Mouse (Mus musculus) lung, embryonic 16.5 days (tissue): Measurements from ENCODE around the gene Dusp15. TPM values are rescaled to one million over a fixed set of nuclear protein-coding genes. Genes with fewer than 3 reads are reported as not detected.

Experiments used
- ATAC-seq: fragments of 200-750 bp; cut with Nextera tagmentation; 2 replicates; pipeline ENCODE4 v1.8.0; 2017; ENCODE audit warnings: low read depth, mild to moderate bottlenecking, moderate library complexity
- H3K27ac ChIP-seq: fragments of 300-500 bp; sonication (generic); 2 replicates; pipeline ENCODE4 v1.5.1; 2014; ENCODE audit warnings: mild to moderate bottlenecking, control low read depth, low read length
- H3K27me3 ChIP-seq: fragments of 300-500 bp; sonication (generic); 2 replicates; pipeline ENCODE4 v1.6.1; 2014; ENCODE audit warnings: low read depth, low read length, mixed read lengths; ENCODE audit not compliant: control insufficient read depth, insufficient read depth
- H3K36me3 ChIP-seq: fragments of 300-500 bp; sonication (generic); 2 replicates; pipeline ENCODE4 v1.6.1; 2014; ENCODE audit warnings: low read length; ENCODE audit not compliant: control insufficient read depth, insufficient read depth
- H3K4me1 ChIP-seq: fragments of 300-500 bp; sonication (generic); replicated peaks from 2 replicates; pipeline ENCODE4 v1.6.1; 2014; ENCODE audit warnings: low read length, mixed read lengths; ENCODE audit not compliant: control insufficient read depth, insufficient read depth
- H3K4me2 ChIP-seq: fragments of 300-500 bp; sonication (generic); 2 replicates; pipeline ENCODE4 v1.6.1; 2014; ENCODE audit warnings: low read depth, low read length, control low read depth
- H3K4me3 ChIP-seq: fragments of 300-500 bp; sonication (generic); 2 replicates; pipeline ENCODE4 v1.5.1; 2014; ENCODE audit warnings: mild to moderate bottlenecking, low read length, control low read depth
- H3K9ac ChIP-seq: fragments of 300-500 bp; sonication (generic); 2 replicates; pipeline ENCODE4 v1.6.1; 2014; ENCODE audit warnings: low read length, control low read depth
- H3K9me3 ChIP-seq: fragments of 300-500 bp; sonication (generic); 2 replicates; pipeline ENCODE4 v1.6.1; 2016; ENCODE audit warnings: low read length; ENCODE audit not compliant: control insufficient read depth
- WGBS: fragments of 180-500 bp; shearing (Covaris S2); extraction: QIAGEN DNeasy Blood & Tissue Kit; methylation state at CpG from one replicate; pipeline ENCODE4 v1.1.7; 2014; 5-methylcytosine and 5-hydroxymethylcytosine counted together
- polyA plus RNA-seq: library from polyadenylated mRNA; unstranded; fragments of >200 nt; fragmentation: Nextera tagmentation; extraction: Ambion mirVana; gene quantifications from 2 replicates; pipeline ENCODE4 v1.2.1, GENCODE M21; 2015

Gene Dusp15
- polyA plus RNA-seq, 1 experiment from 2014 or later, result not detected

DNA sequence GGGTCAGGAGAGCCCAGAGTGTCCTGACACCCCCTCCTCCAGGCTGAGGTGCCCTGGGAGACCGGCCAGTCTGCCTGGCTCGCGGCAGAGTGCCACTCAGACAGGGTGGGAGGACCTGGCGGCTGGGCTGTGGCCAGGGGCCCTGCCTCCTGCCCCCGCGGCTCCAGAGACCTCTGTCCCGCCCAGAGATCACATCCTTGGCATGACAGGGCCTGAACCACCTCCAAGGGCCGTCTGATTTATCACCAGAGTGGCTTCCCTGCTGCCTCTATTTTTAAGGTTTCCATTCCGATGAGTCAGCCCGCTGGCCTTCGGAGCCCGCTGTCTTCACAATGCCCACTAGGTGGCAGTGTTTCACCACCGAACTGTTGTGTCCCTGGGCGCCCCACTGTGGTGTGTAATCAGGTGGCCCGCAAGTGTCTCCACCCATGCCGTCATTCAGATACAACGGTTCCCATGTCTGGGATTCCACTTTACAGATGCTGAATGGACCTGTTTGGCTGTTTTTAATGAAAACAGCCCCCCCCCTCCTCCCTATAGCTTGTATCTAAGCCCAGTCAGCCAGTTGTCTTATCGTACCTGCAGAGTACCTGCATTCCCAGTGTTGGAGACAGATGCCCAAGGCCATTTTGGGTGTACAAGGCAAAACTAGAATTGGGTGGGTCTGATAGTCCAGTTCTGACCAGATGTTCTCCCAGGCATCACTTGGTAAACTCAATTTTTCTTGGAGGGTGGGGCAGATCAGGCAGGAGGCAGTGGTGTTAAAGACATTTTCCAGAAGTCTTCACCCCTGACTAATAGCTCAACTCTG, 37.0 kb downstream of the Dusp15 start:
- no peak overlapping the region for H3K4me3 ChIP-seq
- no peaks in the 10 kb centered on the region; the same call in 1 of the 2 replicates for H3K4me1 ChIP-seq
- H3K9ac ChIP-seq, result no peak overlapping the region
- H3K27ac ChIP-seq, result no peak overlapping the region
- H3K9me3 ChIP-seq, result no peaks in the 10 kb centered on the region
- 3% methylated on average over 18 of the region's 18 CpGs for WGBS
- H3K27me3 ChIP-seq, result peaks cover 34% of the 10 kb centered on the region
- H3K36me3 ChIP-seq, result no peaks in the 10 kb centered on the region
- peak overlapping the region; percentile 33; the same call in 1 of the 2 replicates for H3K4me2 ChIP-seq
- ATAC-seq, result peak; percentile 68

DNA sequence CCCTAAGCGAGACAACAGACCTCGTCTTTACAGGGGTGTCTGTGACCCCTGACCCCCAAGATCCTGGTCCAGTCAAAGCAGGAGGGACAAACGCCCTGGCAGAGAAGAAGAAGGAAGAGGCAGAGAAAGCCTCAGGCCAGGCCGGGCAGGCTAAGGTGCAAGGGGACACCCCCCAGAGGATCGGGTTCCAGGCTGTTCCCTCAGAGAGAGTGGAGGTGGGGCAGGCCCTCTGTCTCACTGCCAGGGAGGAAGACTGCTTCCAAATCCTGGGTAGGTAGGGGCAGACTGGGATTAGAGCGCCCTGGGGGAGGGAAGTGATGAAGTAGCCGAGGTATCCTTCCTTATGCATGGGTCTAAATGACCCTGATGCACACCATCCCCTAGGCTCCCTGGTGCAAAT, 38.0 kb downstream of the Dusp15 start:
- H3K27ac ChIP-seq, result no peak overlapping the region
- H3K4me2 ChIP-seq, result no peak overlapping the region
- no peak for ATAC-seq
- no peak overlapping the region for H3K4me3 ChIP-seq
- H3K36me3 ChIP-seq, result no peaks in the 10 kb centered on the region
- H3K9me3 ChIP-seq, result no peaks in the 10 kb centered on the region
- no peak overlapping the region for H3K9ac ChIP-seq
- 25% methylated on average over 7 of the region's 7 CpGs for WGBS
- no peaks in the 10 kb centered on the region; the same call in 1 of the 2 replicates for H3K4me1 ChIP-seq
- peaks cover 34% of the 10 kb centered on the region for H3K27me3 ChIP-seq

DNA sequence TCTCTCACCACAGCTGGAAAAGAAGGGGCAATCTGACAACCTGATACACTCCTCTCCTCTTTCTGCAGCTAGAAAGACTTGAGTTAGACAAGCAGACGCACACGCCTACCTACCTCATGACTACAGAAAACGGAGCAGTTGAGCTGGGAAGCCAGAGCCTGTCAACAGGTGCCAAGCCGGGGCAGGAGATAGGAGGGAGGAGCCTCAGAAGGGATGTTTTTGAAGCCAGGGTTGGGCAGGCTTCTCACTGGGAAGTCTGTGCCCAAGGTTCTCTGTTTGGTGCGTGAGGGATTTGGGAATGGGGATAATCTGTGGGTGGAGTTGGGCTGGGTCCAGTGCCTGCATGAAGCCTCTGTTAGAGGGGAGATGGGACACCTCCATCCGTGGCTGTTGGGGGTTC, 40.1 kb downstream of the Dusp15 start:
- H3K4me3 ChIP-seq, result no peak overlapping the region
- H3K4me1 ChIP-seq, result peaks cover 9% of the 10 kb centered on the region
- H3K27me3 ChIP-seq, result peaks cover 28% of the 10 kb centered on the region
- H3K9me3 ChIP-seq, result no peaks in the 10 kb centered on the region
- WGBS, result 26% methylated on average over 6 of the region's 6 CpGs
- ATAC-seq, result no peak
- H3K36me3 ChIP-seq, result no peaks in the 10 kb centered on the region
- H3K4me2 ChIP-seq, result no peak overlapping the region
- no peak overlapping the region for H3K9ac ChIP-seq
- no peak overlapping the region for H3K27ac ChIP-seq

DNA sequence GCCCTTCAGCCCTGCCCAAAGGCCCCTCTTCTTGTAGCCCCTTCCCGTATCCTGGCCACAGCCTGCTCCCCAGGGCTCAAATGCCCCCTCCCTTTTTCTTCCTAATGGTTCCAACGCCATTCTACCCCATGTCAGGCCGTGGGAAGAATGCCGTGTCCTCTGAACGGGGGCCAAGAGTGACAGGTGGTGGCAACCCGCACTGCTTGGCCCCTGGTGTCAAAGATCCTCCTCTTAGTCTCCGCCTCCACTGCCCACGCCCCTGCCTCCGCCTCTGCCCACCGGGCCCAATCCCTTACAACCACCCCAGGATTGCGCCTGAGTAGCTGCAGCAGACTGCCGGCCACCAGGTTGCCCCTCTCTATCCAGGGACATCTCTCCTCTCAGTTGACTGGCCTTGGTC, 40.5 kb downstream of the Dusp15 start, which contains the start of gene Mylk2:
Gene Mylk2 (plus strand): TSS at position 322 of the 400 bp plus-strand sequence.
- no peak within 1 kb of the TSS for H3K9ac ChIP-seq
- H3K27me3 ChIP-seq, result peaks cover 28% of the 10 kb centered on the region
- H3K36me3 ChIP-seq, result no peaks in the 10 kb centered on the region
- no peak within 1 kb of the TSS for H3K27ac ChIP-seq
- no peak within 1 kb of the TSS for H3K4me2 ChIP-seq
- no peaks in the 10 kb centered on the region for H3K9me3 ChIP-seq
- H3K4me1 ChIP-seq, result peaks cover 10% of the 10 kb centered on the region
- ATAC-seq, result no peak
- no peak within 1 kb of the TSS for H3K4me3 ChIP-seq
- WGBS, result 18% methylated on average over 12 of the region's 12 CpGs

DNA sequence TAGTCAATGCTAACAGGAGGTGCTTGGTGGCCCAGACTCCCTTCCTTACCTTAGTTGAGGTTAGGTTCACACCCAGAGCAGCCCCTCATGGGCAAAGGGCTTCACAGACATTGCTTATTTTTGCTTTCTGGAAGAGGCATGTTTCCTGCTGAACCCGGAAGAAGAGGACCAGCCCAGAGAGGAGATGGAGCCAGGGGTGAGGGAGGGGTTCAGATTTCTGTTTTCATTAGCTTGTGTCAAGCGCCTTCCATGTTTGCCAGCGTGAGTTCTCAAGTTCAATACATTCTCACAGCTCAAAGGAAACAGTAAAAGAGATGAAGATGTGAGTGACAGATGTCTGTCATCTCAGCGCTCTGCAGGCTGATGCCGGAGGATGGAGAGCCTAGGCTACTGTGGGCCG, 41.6 kb downstream of the Dusp15 start:
- WGBS, result 62% methylated on average over 6 of the region's 6 CpGs
- Histone ChIP-seq H3K36me3 (no peaks in the 10 kb centered on the region), H3K4me2 (no peak overlapping the region), H3K9me3 (no peaks in the 10 kb centered on the region), H3K27me3 (peaks cover 28% of the 10 kb centered on the region), H3K27ac (no peak overlapping the region), H3K4me3 (no peak overlapping the region), H3K4me1 (peaks cover 16% of the 10 kb centered on the region), H3K9ac (no peak overlapping the region)
- no peak for ATAC-seq

DNA sequence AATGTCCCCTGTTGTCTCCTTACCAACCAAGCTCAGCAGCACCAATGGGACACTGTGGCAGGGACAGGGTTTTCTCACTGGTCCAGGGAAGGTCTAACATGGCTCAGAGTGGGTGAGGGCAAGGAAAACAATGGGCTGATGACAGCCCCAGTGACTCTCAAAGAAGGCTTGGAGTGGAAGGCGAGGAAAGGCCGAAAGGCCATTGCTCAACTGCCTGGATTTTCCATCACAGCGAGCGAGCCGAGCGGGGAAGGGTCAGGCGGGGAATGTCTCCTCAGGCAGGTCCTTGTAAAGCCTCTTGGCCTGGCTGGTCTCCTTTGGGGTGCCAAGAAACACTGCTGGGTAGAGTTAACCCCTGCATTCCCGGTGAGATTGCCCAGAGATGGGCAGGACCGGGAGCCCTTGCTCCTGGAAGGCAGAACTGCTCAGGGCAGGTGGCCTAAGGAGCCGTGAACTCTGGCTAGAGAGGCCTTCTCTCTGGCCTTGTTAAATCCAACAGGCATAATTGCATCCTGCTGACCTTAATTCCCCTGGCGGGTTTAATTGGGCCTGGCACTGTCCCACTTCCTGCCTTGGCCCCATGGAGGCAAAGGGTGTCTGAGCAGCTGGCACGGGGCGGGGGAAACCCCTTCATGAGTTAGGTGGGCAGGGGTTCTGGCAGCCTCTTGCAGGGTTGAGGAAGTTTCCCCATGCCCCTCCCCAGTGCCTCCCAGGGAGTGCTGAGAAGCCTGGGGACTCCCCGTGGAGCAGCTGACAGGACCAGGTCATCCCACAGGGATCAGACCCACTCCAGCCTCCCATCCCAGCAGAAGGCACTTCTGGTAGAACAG, 44.2 kb downstream of the Dusp15 start:
- H3K27ac ChIP-seq, result no peak overlapping the region
- no peaks in the 10 kb centered on the region for H3K36me3 ChIP-seq
- no peaks in the 10 kb centered on the region for H3K9me3 ChIP-seq
- H3K4me3 ChIP-seq, result no peak overlapping the region
- peaks cover 13% of the 10 kb centered on the region for H3K27me3 ChIP-seq
- H3K9ac ChIP-seq, result no peak overlapping the region
- WGBS, result 45% methylated on average over 14 of the region's 14 CpGs
- peaks cover 16% of the 10 kb centered on the region for H3K4me1 ChIP-seq
- no peak for ATAC-seq
- no peak overlapping the region for H3K4me2 ChIP-seq

DNA sequence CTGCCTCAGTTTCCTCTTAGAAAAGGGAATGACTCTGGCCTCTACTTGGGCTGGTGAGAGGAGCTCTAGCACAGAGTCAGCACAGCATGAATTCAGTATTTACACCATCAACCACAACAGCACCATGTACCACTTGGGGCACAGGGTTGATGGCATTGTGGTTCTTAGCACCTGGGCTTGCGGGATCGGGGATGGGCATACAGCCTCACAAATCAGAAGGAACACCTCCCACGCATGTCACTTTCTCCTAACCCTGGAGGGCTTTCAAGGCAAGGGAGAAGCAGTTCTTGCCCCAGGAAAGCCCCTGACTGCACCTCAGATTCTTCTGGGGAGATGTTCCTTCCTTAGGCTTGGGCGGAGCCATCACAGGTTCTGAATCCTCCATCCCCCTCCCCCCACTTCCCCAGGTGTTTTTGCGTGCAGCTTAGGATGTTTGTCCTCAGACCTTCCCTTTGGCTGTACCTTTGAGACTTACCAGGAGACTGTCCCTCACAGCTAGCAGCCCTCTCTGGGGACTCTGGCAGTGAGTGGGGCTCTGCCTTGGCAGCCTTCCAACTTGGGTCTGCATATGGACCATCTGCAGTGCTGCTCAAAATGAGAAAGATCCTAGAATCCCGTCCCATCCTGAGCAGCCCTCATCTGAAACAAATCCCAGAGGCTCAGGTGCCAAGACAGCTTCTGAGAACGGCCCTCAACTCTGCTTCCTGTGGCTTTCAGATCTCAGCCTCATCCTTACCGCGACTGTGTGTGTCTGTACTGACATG, 45.0 kb downstream of the Dusp15 start:
- Histone ChIP-seq H3K27me3 (peaks cover 5% of the 10 kb centered on the region; the same call in 1 of the 2 replicates), H3K9ac (no peak overlapping the region), H3K4me1 (peaks cover 16% of the 10 kb centered on the region), H3K9me3 (no peaks in the 10 kb centered on the region), H3K4me2 (no peak overlapping the region), H3K27ac (no peak overlapping the region), H3K4me3 (no peak overlapping the region), H3K36me3 (no peaks in the 10 kb centered on the region)
- 46% methylated on average over 9 of the region's 9 CpGs for WGBS
- peak; percentile 29; the same call in 1 of the 2 replicates for ATAC-seq

DNA sequence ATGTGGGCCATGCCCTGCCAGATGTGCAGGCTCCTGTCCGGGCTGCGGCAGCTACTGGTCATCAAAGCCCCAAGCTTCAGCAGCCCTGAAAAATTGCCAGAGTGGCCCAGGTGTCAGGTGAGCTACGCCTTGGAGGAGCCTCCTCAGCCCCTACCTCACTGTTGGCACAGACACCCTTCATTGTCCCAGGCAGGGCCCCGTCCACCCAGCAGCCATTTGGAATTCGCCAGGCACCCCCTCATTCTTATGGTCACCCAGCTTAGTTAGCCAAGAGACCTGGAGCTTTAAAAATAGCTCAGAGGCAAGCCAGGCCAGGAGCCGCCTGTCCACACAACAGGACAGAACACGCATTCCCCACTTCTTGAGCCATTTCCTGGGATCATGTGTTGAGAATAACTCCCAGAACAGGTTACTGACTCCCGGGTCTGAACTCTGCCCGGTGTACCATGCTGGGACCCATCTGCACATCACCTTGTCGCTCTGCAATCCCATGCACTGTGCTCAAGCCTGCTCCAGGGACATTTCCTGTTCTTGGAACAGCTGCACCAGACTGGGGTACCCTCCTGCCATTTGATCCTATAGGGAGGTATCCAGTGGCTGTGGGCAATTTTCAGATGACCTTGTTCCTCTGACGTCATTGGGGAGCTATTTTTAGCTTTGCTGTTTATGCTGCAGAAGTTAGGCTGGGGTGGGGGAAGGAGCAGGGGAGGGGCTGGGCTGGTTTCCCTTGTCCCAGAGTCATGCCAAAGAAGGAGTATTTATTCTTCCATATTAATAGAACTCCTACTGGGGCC, 46.3 kb downstream of the Dusp15 start:
- no peaks in the 10 kb centered on the region for H3K27me3 ChIP-seq
- no peaks in the 10 kb centered on the region for H3K36me3 ChIP-seq
- H3K9me3 ChIP-seq, result no peaks in the 10 kb centered on the region
- peak; percentile 35; the same call in 1 of the 2 replicates for ATAC-seq
- H3K4me1 ChIP-seq, result peaks cover 16% of the 10 kb centered on the region
- H3K4me2 ChIP-seq, result no peak overlapping the region
- no peak overlapping the region for H3K4me3 ChIP-seq
- H3K27ac ChIP-seq, result 0 out of 2 replicates have a peak overlapping the region, but pooled peaks have one; percentile 17
- 41% methylated on average over 11 of the region's 11 CpGs for WGBS
- H3K9ac ChIP-seq, result no peak overlapping the region
